Mouse (Mus musculus) testis, adult 2 months (tissue): ENCODE results near the gene Pik3r1. TPM values are rescaled to one million over a fixed set of nuclear protein-coding genes. Genes with fewer than 3 reads are reported as not detected.
A peak's percentile ranks its signal among the peaks of the same experiment; 100 is the strongest.

Experiments
- H3K27ac ChIP-seq: fragments of 200-500 bp; 2 replicates; pipeline ENCODE4 v1.5.1; 2012; ENCODE audit warnings: low read depth, low read length; ENCODE audit not compliant: control insufficient read depth, insufficient read depth
- H3K27me3 ChIP-seq: fragments of 200-500 bp; 2 replicates; pipeline ENCODE4 v1.6.1; 2012; ENCODE audit warnings: mild to moderate bottlenecking, low read length, moderate library complexity; ENCODE audit not compliant: control insufficient read depth, insufficient read depth
- H3K36me3 ChIP-seq: fragments of 200-500 bp; 2 replicates; pipeline ENCODE4 v1.6.1; 2012; ENCODE audit warnings: mild to moderate bottlenecking, low read length; ENCODE audit not compliant: control insufficient read depth, insufficient read depth
- H3K4me1 ChIP-seq: fragments of 200-500 bp; 2 replicates; pipeline ENCODE4 v1.6.1; 2012; ENCODE audit warnings: low read length; ENCODE audit not compliant: control insufficient read depth, insufficient read depth
- H3K4me3 ChIP-seq: fragments of 200-500 bp; 2 replicates; pipeline ENCODE4 v1.5.1; 2012; ENCODE audit warnings: low read depth, mild to moderate bottlenecking, low read length, moderate library complexity, mixed read lengths; ENCODE audit not compliant: control insufficient read depth
- CTCF ChIP-seq: fragments of 200-500 bp; IDR thresholded peaks from 2 replicates; pipeline ENCODE4 v1.5.1; 2012; ENCODE audit warnings: low read depth, mild to moderate bottlenecking, inconsistent platforms, low read length, moderate library complexity; ENCODE audit not compliant: control insufficient read depth, insufficient read depth, insufficient replicate concordance
- POLR2A ChIP-seq: fragments of 200-500 bp; IDR thresholded peaks from 2 replicates; pipeline ENCODE4 v1.6.1; 2012; ENCODE audit warnings: low read depth, mild to moderate bottlenecking, inconsistent platforms, low read length, moderate library complexity; ENCODE audit not compliant: control insufficient read depth
- polyA plus RNA-seq: library from polyadenylated mRNA; depleted of rRNA; stranded (reverse); fragments of >200 nt; gene quantifications from 2 replicates; pipeline ENCODE4 v1.2.3, GENCODE M21; 2012

Pik3r1 gene
- polyA plus RNA-seq, 1 experiment = 1.9 TPM

GRCm38 (mm10) chr13:101695876-101696275 is 72.1 kb downstream of the Pik3r1 start:
- Histone ChIP-seq H3K4me3 (no peak overlapping the region), H3K27ac (no peak overlapping the region), H3K36me3 (no peaks in the 10 kb centered on the region), H3K4me1 (peaks cover 9% of the 10 kb centered on the region), H3K27me3 (no peaks in the 10 kb centered on the region)
- TF ChIP-seq POLR2A = no peak
- TF ChIP-seq CTCF = no peak; the same call in 1 of the 2 replicates

- no peaks in the 10 kb centered on the region for H3K27me3 ChIP-seq
Measured at GRCm38 (mm10) chr13:101694496-101695251, 73.3 kb downstream of the Pik3r1 start.

GRCm38 (mm10) chr13:101693967-101694495 is 74.0 kb downstream of the Pik3r1 start:
- no peaks in the 10 kb centered on the region for H3K36me3 ChIP-seq
- peaks cover 9% of the 10 kb centered on the region for H3K4me1 ChIP-seq
- no peak overlapping the region for H3K27ac ChIP-seq
- peak overlapping the region; percentile 52 for H3K4me3 ChIP-seq
- TF ChIP-seq POLR2A (no peak), CTCF (no peak)
- H3K27me3 ChIP-seq = no peaks in the 10 kb centered on the region

More at GRCm38 (mm10) chr13:101694496-101695251, 73.3 kb downstream of the Pik3r1 start:
- H3K36me3 ChIP-seq = no peaks in the 10 kb centered on the region
- no peak for TF ChIP-seq POLR2A
- TF ChIP-seq CTCF = no peak
- H3K4me1 ChIP-seq = peaks cover 9% of the 10 kb centered on the region
- peak overlapping the region; percentile 47 for H3K4me3 ChIP-seq
- no peak overlapping the region for H3K27ac ChIP-seq

- Histone ChIP-seq H3K27ac (no peak overlapping the region), H3K4me1 (peaks cover 9% of the 10 kb centered on the region), H3K4me3 (no peak overlapping the region), H3K27me3 (no peaks in the 10 kb centered on the region), H3K36me3 (no peaks in the 10 kb centered on the region)
- no peak for TF ChIP-seq CTCF
- no peak for TF ChIP-seq POLR2A
Measured at GRCm38 (mm10) chr13:101692866-101693691, 74.9 kb downstream of the Pik3r1 start.

GRCm38 (mm10) chr13:101692239-101692784 is 75.7 kb downstream of the Pik3r1 start:
- no peak for TF ChIP-seq POLR2A
- TF ChIP-seq CTCF = no peak
- no peak overlapping the region for H3K4me3 ChIP-seq
- H3K27me3 ChIP-seq = no peaks in the 10 kb centered on the region
- peaks cover 9% of the 10 kb centered on the region for H3K4me1 ChIP-seq
- H3K36me3 ChIP-seq = no peaks in the 10 kb centered on the region
- no peak overlapping the region; the same call in 1 of the 2 replicates for H3K27ac ChIP-seq

GRCm38 (mm10) chr13:101691669-101692068 is 76.3 kb downstream of the Pik3r1 start:
- TF ChIP-seq POLR2A (no peak), CTCF (no peak)
- Histone ChIP-seq H3K4me3 (no peak overlapping the region), H3K4me1 (peaks cover 9% of the 10 kb centered on the region), H3K36me3 (no peaks in the 10 kb centered on the region), H3K27me3 (no peaks in the 10 kb centered on the region), H3K27ac (no peak overlapping the region)
